Mouse (Mus musculus) cerebellum, postnatal 4 days (tissue): ENCODE data around the gene Ccdc85c.

ENCODE experiments used
- DNase-seq, 2 experiments: peaks; one replicate each; pipeline ENCODE4 v3.0.0; 2022; ENCODE audit warnings: low spot score in 2 of 2, mixed read lengths in 1 of 2

Ccdc85c gene

DNA sequence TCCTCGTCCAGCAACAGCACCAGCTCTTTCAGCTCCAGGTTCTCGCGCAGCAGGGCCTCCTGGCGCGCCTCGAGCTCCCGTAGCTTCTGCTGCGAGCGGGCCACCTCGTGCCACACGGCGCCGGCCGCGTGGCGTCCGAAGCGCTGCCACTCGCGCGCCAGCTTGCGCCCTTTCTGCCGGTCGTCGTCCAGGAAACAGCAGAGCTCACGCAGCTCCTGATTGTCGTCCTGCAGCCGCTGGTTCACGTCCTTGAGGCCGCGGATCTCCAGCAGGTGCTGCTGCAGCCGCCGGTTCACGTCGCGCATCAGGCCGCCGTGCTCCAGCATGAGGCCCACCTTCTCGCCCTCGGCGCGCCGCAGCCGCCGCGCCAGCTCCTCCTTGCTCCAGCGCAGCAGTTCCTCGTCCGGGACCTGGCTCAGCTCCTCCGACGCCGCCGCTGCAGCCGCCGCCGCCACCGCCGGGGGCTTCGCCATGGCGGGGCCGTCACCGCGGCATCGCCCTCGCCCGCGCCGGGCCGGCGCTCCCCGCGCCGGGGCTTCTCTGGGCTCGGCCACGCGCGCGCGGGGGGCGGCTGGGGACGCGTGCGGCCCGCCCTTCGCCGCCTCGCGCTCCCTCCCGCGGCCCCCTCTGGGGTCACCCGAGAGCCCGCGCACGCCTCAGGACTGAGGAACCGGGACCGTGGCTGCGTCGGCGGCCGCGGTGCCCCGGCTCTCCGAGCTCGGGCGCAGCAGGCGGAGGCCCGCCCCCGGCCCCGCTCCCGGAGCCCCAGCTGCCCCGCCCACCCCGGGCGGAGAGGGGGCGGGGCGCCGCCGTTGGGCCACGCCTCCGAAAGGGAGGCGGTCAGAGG, at the start of gene Ccdc85c:
Ccdc85c (minus strand) TSS at position 765 of the 847 bp plus-strand sequence.
- DNase-seq = peak in 1 of 2 experiments; percentile 57

DNA sequence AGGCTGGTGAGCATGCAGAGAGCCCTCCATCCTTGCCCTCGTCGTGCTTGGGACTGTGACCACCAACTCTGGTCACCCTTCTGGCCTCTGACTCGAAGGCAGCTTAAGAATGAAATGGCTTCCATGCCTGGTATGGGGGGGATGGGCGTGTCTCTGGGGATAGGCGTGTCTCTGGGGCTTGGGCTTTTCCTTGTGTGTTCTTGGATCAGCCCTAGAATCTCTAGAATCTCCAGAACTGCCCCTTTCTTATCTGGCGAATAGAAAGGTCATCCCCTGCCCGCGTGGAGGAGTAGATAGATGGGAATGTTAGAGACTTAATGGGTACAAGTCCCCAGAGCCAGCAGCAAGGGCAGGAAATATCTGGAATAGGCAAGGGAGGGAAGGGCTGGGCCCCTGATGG, 44.9 kb upstream of the Ccdc85c start:
- DNase-seq = no peak

DNA sequence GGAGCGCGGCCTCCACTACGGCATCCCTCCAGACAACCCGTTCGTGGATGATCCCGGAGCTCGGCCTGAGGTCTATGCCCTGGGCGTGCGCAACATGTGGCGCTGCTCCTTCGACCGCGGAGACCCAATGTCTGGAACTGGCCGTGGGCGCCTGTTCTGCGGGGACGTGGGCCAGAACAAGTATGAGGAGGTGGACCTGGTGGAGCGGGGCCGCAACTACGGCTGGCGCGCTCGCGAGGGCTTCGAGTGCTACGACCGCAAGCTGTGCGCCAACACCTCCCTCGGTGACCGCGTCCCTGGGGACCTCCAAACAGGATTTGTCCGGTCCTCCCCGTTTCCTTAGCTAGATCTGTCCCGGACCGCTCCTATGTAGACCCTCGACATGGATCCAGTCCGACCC, 43.3 kb upstream of the Ccdc85c start:
- DNase-seq = no peak

DNA sequence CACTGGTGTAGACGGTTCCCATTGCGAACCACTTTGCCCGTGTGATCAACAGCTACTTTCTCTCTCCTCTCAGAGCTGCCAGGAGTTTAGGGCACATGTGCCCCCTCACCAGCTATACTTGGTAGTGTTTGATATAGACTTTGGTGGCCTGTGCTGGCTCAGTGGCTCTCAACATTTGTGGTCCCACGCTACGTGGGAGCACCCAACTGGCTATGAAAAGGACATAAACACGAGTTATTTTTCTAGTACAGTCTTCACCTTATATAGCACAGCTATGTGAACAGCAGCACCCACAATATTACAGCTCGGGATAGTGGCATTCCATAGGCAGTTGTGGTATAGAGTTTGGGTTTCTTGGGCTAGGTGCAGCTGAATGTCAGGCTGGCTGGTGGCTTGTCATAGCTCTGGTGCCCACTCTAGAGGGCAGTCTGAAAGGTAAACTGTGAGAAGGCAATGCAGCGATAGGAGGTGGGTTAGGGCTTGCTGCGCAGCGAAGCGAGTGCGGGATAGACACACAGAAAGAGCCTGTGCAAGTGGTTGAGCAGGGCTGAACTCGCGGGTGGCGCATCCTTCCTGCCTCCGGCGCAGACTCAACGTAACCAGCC, 42.7 kb upstream of the Ccdc85c start:
- no peak for DNase-seq

DNA sequence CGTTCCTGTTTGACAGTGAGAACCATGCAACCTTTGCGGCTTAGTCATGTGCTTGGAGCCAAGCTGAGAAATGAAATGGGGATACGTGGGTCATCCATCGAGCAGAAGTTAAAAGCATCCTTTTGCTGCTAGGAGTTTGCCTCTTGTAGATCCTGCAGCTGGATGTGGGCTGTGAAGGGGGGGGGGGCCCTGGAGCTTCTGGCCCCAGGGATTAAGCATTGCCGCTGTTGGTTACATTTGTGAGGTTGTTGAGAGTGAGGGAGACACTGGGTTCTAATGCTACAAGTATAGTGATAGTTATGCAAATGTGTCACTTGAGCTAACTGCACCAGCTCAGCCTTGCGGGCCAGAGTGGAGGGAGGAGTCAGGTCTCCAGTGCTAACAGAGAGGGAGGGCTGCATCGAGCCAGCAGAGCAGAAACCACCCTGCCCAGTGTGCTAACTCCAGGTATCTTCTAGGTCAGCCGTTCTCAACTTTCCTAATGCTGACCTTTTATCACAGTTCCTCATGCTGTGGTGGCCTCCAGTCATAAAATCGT, 42.0 kb upstream of the Ccdc85c start:
- no peak for DNase-seq

DNA sequence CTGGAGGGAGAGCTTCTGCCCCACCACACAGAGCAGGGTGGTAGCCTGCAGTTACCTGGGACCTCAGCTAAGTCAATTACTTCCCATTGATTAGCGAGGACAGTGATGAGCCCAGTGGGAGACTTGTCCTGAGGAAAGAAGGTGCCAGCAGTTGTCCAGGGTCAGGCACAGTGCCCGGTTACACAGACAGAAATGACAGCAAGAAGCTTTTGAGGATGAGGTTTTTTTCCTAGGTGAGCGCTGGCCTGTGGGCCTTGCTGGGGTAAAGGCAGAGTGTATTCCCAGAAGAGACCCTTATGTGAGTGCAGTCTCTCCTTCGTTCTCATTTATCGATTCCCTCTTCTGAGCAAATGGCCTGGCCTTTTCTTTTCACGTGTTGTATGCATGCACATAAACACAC, 41.4 kb upstream of the Ccdc85c start:
- no peak for DNase-seq

DNA sequence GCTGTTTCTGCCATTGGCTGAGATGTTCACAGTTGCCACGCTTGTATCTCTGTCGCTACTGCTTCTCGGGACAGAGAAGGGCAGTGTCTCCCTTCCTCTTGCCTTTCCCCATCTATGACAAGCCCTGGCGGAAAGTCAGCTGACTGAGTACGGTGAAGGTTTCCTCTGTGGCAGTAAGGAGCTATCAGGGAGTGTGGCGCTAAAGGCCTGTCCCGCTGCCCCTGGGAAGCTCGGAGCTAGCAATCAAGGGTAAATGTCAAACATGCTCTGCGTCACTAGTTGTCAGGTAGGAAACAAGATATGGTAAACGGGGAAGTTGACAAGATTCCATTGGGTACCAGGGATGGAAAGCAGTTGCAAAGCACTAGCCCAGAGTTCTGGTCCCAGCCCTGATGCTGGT, 40.6 kb upstream of the Ccdc85c start:
- DNase-seq = no peak

DNA sequence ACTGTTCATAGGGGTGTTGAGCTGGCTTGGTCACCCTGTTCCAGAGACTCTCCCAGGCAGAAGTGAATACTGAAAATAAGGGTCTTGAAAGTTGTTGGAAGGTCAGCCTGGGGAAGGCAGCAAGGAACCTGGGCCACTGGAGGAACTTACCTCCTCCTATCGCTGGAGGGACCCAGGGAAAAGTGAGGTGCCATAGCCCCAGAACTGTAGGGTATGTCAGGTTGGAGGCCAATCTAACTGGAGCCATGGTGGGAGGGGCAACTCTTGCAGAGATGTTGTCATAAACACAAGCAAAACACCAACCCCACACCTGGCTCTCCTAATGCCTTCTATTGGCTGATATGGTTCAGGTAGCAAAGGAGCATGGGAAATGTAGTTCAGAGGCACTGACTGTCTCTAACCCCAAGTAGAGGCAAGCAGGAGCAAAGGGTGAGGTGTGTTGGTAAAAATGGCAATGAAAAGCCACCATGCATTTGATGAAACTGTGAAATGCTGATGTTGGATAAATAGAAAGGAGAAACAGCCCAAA, 38.1 kb upstream of the Ccdc85c start:
- no peak for DNase-seq

DNA sequence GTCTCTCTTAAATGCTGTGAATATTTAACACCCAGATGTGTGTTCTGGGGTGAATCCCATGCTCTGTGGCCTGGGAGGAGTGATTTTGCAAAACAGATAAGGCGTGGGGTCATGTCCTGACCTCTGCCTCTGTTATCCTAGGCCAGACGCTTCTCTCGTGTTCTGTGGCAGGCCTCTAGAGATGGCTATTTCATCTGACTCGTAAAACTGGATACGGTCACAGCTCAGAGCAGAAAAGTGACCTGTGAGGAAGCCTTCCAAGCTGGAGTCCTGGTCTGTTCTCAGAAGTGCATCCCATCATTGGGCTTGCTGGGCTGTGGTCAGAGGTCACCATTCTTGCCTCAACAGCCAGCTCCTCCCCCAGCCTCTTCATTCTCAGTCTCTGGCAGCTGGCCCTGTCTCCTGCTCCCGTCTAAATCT, 37.2 kb upstream of the Ccdc85c start:
- DNase-seq = no peak

DNA sequence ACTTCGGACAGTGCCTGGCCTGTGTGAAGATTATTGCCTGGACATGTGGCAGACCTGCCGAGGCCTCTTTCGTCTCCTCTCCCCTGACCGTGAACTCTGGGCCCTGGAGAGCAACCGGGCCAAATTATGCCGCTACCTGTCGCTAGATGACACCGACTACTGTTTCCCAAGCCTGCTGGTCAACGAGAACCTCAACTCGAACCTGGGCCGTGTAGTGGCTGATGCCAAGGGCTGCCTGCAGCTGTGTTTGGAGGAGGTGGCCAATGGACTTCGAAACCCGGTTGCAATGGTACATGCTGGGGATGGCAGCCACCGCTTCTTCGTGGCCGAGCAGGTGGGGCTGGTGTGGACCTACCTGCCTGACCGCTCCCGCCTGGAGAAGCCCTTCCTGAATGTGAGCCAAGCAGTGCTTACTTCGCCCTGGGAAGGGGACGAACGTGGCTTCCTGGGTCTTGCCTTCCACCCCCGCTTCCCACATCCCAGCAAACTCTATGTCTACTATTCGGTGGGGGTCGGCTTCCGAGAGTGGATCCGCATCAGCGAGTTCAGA, 36.6 kb upstream of the Ccdc85c start:
- DNase-seq = no peak

DNA sequence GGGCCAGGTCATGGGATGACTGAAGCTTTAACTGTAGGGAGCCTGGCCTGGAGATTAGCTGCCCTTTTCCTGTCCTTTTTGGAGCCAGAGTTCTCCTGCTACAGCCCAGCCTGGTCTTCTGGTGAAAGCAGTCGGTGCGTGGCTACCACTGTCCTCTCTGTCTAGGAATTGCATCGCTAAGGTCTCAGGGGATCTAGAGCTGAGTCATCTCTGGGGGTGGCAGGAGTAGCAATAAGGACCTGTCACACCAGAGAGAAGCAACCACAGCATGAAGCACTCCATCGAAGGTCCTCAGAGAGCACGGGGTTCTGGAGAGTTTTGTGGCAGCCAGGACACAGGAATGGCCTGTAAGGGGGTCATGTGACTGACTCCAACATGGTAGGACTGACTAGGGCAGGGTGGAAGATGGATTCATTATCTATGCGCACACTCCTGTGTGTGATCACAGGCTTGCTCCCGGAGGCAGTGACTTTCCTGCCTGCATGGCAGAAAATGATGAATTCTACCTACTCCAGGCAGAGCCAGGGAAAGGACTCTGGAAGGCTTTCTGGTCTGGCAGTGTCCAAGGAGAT, 35.3 kb upstream of the Ccdc85c start:
- DNase-seq = no peak

DNA sequence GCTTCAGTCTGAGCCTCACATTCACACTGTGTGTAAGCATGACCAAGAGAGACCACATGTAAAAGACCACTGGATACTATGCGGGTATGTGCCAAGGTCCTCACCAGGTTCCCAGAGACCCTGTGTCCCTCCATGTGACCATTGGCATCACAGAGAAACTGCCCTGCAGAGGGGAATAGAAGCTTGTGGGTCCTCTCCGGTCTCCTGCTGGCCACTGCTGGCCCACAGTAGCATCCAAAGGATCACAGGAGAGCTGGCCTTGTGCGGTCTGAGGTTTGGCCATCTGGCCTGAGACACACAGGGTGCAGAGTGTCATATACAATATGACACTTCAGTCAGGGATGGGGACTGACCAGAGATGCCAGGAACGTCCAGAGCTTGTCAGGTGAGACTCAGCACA, 34.8 kb upstream of the Ccdc85c start:
- DNase-seq = no peak

DNA sequence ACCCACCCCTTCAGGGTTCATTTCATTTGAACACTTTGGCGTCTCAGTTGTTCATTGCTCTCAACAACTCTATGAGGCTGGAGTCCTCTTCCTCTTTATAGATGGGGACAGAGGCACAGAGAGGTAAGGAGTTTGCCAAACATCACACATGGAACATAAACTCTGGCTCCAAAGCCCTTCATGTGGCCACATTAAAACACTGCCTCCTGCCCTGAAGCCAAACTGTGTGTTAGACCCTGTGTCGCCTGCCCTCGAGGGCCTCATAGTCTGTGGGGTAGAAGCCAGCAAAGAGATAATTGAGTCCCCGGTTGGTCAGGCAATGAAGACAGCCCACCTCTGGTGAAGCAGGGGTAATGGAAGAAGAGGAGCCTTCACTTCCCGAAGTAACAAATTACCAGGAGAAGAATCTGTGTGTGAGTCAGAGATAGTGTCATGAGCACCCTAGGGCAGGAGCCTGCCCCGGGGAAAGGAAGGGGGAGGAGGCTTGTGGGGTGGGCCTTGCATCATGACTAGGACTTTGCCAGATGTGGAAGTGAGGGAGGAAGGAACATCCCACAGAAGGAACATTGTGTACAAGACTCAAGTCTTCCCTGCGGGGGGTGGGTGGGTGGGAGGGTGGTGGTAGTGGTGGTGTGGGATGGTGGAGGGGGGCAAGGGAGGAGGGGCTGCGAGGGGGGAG, 34.0 kb upstream of the Ccdc85c start:
- DNase-seq = no peak

DNA sequence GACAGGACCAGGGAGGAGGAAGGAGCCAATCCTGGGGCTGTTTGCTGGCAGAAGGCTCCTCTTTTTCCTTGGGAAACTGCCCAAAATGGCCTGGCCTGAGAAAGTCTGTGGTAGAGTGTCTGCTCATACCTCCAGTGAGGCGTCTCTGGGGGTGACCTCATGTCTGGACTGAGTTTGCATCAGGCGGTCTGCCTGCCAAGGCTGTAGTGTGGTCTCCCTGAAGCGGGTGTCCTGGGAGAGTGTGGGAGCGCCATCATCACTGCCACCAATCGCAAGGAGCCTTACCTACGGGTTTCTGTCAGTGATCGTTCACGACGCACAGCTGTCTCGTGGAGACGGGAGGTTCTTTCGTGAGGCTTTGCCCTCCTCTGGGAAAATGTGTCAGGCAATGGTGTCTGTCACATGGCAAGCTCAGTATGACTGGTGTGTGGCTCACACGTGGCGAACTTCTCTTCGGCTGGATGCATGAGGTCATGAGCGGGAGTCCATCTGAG, 33.2 kb upstream of the Ccdc85c start:
- no peak for DNase-seq

DNA sequence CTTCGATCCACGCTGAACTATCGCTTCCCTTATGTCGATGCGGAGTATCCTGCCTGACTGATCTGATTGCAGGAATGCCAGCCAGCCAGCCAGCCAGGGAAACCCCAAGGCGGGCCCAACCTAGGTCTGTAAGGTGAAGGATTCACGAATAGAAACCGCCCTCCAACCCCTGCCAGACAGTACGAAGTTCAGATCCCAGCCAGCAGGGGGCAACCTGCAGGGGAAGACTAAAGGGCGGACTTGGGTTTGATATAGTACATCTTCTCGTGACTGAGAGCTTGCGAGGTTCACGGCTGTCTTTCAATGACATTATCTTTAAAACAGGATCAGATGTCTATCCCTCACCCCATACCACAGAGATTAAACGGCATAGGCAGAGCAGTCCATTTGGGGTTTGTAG, 32.3 kb upstream of the Ccdc85c start:
- DNase-seq = peak in 1 of 2 experiments; percentile 56

DNA sequence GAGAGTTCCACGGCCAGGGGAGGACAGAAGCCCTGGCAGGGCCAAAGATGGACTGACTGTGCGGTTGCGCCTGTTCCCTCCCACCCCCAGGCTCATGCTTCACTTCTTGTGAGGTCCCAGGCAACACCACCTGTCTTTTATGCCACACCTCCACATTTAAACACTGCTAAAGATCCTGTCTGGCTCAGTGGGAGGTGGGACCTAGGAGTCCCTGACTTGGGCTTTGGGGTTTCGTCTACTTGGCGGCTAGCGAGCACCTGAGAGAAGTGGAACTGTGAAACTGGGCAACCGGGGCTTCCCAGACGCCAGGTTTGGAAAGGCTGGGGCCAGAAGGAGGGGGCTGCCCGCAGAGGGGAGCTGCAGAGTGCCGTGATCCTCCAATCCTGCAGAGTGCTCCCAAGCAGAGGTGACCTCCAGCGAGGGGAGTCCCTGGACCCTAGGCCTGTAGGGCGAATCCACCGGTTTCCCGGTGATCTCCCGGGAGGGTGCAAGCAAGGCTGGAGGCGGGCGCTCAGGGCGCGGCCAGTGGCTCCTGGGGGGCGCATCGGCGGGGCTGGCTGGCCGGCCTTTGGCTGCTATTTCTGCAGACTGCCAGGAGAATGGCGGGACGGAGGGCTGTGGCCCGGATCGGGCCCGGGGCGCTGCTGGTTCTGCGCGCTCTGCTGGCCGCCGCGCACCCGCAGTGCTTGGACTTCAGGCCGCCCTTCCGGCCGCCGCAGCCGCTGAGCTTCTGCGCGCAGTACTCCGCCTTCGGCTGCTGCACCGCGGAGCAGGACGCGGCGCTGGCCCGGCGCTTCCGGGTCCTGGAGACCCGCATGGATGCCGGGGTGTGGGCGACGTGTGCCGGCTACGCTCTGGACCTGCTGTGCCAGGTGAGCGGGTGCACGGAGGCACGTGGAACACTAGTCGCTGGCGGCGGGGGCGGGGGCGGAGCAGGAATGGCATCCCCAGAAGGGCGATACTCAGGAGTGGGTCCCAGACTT, 30.9 kb upstream of the Ccdc85c start, which contains the start of gene Hhipl1:
Hhipl1 (plus strand) TSS at position 459 of the 983 bp plus-strand sequence.
- no peak for DNase-seq

DNA sequence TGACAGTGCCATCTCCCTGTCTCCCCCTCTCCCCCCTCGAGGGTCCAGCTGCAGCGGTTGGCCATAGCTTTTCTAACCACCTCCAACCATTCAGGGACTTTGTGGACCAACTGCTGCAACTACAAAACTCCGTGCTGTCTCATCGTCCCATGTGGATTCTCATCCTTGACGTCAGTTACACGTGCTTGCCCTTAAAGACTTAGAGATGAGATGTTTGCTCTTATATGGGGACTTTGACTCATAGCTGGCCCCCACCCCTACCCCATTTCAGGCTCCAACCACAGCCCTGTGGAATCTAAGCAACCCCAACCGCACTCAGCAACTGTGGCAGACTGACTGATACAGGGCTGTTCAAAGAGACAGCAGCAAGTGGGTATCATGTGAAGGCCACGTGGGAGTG, 29.9 kb upstream of the Ccdc85c start:
- DNase-seq = no peak

DNA sequence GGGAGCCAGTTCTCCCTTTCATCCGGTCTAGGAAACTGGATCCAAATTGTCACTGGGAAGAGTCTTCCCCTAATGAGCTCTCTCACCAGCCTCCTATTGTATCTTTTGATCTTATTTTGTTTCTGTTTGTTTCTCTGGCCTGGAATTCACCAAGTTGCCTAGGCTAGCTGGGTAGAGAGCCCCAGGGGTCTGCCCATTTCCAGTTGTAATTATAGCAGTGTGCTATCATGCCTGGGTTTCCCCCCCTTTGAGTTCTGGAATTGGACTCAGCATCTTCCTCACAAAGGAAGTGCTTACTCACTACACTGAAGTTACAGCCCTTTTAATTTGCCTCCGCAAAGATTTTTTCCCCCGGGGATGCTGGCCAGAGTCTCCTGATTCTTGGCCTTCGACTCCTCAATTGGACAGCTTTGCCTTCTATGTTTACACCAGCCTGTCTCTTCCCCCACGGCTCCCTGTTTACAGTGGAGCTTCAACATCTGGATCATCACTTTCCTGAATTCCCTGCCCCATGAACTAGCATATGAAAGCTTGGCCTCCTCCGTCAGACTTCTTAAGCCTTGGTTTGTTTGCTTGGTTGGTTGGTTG, 28.6 kb upstream of the Ccdc85c start:
- DNase-seq = no peak

DNA sequence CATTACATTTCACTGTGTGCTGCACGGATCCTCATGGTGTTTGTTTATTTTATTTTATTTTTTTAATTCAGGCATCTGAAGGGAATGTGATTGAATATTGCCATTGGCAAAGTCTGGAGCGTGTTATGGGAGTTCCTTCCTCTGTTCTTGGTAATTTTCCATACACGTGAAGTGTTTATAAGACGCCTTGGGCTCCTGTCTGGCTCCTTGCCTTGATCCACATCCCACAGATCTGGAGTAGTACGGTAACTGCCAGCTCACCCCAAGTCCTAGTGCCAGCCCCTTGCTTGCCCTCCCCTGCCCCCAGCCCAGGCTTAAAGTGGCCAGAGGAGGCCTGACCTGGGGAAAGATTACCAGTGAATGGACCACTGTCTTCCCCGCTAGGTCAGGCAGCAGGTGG, 25.8 kb upstream of the Ccdc85c start:
- no peak for DNase-seq

DNA sequence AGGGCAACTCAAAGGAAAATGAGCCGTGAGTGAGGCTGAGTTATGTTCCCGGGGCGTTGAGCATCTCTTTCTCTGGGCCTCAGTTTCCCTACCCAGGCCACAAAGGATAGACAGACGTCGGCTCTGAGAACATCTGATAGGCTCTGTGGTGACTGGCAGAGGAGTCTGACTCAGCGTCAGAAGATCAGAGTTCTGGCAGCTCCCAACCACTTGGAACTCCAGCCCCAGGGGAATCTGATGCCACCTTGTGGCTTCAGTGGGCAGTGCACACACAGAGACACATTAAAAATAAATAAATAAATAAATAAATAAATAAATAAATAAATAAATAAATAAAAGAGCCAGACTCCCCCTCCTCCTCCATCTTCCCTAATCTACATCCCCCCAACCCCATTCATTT, 21.8 kb upstream of the Ccdc85c start:
- no peak for DNase-seq
